Mouse (Mus musculus) heart, postnatal 10 days (tissue): ENCODE measurements around the gene Mocs1. TPM values are rescaled to one million over a fixed set of nuclear protein-coding genes. Genes with fewer than 3 reads are reported as not detected.

Source experiments
- DNase-seq, 2 experiments: peaks; one replicate each; pipeline ENCODE4 v3.0.0; 2021
- intact Hi-C: fragments of 180-260 bp; cut with DNase I; formaldehyde crosslinking; loops from one replicate; pipeline ENCODE4 v1.15.1; 2025
- total RNA-seq, 2 experiments: library from RNA; stranded (reverse); gene quantifications; 2 replicates each; pipeline ENCODE4 v1.2.3; 2021

Gene Mocs1
- total RNA-seq: 10 to 100 TPM; 23.9 to 25.3 TPM

DNA sequence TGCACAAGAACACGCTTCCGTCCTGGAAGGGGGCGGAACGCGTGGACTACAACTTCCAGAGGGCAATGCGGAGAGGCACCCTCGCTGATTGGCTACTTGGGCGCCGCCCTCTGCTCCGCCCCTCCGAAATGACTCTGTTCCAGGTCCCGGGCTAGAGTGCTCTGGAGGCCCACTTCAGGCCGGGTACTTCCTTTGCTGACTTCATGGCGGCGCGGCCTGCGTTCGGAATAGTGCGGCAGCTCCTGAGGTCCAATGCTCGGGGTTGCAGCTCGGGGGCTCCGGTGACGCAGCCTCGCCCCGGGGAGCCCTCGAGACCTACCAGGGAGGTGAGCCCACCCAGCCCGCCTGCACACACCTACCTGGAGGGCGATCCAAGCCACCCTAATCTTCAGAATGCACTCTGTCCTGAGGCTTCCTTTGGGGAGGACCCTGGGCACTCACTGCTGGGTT, at the start of gene Mocs1:
Mocs1 (plus strand) TSS at position 124 of the 450 bp plus-strand sequence.
- peak; percentile 97 for DNase-seq
- intact Hi-C loops: no loop called here

DNA sequence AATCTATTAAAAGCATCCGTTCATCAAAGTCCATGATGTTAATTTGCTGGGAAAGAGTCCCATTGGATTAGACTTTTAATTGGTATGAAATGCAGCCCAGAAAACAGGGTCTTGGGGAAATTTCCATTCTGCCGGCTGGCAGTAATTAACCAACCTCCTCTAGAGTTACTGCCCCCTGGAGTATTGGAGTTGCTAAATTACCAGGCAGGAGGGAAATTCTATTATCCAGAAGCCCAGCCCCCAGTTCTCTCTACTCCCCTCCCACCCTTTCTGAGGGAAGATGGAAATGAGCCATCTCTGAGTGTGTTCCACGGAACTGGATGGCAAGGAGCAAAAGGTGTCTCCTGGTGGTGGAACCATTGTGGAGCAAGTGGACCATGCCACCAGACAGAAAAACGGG, 48.5 kb upstream of the Mocs1 start:
- intact Hi-C loops: no loop called here
- no peak for DNase-seq

DNA sequence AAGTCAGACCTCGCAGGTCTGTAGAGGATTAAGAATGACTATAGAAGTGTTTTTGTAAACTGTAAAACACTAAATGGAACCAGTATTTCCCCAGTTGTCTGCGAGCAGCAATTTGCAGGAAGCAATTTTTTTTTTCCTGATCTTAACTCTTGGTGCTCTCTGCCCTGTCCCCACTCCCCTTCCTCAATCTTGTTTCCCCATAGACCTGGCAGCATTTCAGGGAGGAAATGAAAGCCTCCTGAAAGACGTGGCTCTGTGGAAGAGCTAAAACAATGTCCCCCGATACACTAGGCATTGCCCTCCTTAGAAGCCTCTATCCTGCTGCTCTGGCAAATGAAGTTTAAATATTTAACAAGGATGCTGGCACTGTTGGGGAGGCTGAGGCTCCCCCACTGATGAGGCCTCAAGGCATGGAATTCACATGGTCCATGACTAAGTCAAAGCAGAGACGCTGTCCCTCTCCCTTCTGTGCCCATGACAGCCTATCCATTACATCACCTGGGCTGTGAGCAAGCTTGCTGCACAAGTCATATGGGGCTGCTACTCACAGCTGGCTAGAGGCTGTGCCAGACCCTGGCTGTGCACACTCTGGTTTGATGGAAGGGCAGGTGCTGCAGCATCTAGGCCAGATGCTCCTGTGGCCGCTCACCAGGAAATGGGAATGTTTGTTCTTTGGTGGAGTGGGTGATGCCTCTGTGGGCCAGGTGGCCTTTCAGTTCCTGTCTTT, 43.8 kb upstream of the Mocs1 start:
- no peak for DNase-seq
- intact Hi-C loops: no loop called here

DNA sequence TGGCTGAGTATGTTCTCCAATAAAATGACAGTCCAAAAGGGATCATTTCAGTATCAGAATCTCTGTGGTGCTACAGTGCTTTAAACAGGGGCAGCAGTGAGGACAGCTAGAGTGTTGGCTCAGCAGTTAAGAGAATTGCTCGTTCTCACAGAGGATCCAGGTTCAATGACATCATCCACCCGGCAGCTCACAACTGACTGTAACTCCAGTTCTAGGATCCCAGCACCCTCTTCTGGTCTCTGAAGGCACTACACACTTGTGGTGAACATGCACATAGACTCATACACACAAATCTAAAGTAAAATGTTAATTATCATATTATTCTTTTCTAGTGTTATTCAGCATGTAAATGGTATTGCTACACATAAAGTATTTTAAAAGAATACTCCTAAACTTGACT, 40.4 kb upstream of the Mocs1 start:
- intact Hi-C loops: no loop called here
- no peak for DNase-seq

DNA sequence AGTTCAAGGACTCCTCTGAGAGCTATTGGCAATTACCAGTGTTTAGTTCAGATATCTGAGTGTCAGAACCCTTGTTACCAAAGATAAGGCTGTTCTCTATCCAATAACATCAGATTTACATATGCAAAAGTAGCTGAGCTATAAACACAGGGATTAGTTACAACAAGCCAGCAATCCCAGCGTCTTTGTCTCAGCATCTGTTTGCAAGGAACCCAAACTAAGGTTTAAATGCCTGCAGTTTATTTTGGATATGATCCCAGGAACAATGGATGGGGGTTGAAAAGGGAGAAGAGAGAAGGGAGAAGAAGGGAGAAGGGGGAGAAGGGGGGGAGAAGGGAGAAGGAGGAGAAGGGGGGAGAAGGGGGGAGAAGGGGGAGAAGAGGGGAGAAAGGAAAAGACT, 35.4 kb upstream of the Mocs1 start:
- intact Hi-C loops: loop anchor here (10.0 kb wide), 2 partner anchors 188 to 918 kb away; no protein-coding TSS in a partner anchor
- DNase-seq: no peak

DNA sequence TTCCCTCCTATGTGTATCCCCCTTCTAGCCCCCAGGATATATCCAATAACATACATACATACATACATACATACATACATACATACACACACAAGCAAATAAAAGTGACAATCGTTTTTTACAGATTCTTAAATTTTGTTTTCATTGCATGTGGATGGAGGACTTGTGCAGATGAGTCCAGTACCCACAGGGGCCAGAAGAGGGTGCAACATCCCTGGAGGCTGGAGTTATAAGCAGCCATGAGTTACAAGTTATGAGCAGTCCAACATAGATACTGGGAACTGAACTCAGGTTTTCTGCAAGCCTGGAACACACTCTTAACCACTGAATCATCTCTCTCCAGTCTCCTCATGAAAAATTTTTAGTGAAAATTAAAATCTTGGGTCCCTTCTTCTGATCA, 33.3 kb upstream of the Mocs1 start:
- DNase-seq: no peak
- intact Hi-C loops: loop anchor here (10.0 kb wide), 2 partner anchors 190 to 920 kb away; no protein-coding TSS in a partner anchor

DNA sequence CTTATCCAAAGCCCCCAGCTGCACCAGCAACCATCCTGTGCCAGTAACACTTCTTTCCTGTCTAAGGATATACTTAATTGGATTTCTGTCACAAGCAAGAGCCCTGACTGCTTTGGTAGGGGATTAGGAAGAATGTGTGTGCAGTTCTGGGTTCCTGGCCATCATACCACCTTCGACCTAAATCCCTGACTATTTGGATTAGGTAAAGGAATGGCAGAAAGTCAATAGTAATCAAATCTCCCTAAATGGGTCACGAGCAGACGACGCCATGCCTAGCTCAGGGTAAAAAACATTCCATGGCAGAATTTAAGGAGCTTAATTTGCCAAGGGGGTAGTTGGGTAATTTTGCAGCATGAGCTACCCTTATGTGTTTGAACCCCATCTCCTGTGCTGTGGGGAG, 28.6 kb upstream of the Mocs1 start:
- DNase-seq: no peak
- intact Hi-C loops: loop anchor here (1.0 to 10.0 kb wide), 5 partner anchors 133 to 925 kb away; no protein-coding TSS in a partner anchor

DNA sequence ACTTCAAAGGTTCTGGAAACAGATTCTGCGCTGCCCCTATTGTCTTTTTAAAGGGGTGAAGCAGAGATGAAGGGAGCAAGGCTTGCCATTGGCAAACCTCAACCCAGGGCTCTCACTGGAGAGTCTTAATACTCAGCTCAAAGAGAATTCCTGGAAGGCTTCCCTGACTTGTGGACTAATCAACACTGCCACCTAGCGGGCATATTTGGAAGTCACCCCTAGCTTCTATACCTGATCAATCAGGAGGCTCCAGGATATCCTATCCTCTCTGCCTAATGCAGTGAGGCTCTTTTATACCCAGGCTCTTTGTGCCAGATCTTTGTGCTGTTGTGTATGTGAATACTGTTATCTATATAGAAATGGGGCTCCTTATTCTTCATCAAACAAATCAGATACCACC, 28.0 kb upstream of the Mocs1 start:
- intact Hi-C loops: loop anchor here (1.0 to 5.0 kb wide), 3 partner anchors 134 to 497 kb away; no protein-coding TSS in a partner anchor
- peak; percentile 76 to 84 for DNase-seq

DNA sequence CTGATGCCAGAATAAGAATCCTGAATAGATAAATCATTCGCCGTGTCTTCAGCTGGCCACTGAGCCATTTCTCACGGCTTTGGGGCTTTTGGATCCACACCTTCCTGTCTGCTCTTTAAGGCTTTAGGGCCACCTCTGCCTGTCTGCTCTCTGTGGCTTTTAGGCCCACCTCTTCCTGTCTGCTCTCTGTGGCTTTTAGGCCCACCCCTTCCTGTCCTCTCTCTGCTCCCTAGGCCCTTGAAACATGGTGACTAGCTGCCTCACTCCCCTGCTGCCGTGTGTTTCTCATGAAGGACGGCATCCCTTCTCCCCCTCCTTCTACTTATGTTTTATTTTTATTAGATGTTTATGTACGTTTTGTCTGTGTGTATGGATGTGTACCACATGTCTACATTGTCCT, 25.0 kb upstream of the Mocs1 start:
- intact Hi-C loops: loop anchor here (5.0 kb wide), 1 partner anchor 494 kb away; no protein-coding TSS in a partner anchor
- DNase-seq: no peak

DNA sequence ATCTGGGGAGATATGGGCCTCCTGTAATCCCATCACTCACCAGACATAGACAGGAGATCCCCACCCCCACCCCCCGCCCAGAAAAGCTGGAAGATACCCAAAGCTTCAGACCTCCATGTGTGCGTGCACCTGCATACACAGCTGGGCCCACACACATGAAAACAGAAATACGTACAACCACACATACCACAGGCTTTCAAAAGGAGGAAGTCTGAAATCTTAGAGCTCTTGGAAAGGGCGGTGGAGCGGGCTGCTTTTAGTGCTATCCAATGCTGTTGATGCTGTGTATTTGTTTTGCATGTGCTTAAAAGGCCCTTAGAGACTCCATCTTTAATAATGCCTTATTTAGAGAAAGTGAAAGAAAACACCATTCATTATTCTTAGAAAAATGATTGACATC, 22.2 kb upstream of the Mocs1 start:
- intact Hi-C loops: loop anchor here (2.0 kb wide), 1 partner anchor 147 kb away; no protein-coding TSS in a partner anchor
- DNase-seq: no peak

DNA sequence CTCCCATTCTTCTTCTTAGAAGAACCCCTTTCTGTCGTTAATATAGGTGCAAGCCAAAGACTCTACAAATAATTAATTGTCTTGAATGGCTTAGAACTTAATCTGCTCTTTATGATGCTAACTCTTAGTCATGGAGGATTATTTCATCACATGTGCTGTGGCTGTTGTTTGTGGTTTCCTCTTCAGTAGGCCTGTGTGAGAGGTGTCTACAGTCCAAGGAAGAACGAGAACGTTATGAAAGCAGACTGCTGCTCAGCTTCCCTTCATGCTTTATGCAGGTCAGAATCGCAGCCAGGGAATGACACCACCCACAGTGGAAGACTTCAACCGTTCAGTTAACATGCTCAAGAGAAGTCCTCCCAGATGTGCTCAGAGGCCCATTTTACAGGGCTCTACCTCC, 15.2 kb upstream of the Mocs1 start:
- no peak for DNase-seq
- intact Hi-C loops: no loop called here

DNA sequence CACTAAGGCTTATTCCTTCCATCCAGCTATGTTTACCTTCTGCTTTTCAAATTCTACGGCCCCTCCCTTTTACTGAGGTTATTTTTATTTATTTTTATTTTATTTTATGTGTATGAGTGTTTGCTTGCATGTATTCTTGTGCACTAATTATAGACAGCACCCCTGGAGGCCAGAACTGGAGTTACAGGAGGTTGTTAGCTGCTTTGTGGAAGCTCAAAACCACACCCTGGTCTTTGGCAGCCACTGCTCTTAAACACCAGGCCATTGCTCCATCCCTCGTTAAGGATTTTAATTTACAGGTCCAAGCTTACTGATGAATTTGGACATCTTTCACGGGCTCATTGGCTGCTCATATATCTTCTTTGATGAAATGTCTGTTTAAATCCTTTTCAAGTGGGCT, 14.6 kb upstream of the Mocs1 start:
- no peak for DNase-seq
- intact Hi-C loops: no loop called here

DNA sequence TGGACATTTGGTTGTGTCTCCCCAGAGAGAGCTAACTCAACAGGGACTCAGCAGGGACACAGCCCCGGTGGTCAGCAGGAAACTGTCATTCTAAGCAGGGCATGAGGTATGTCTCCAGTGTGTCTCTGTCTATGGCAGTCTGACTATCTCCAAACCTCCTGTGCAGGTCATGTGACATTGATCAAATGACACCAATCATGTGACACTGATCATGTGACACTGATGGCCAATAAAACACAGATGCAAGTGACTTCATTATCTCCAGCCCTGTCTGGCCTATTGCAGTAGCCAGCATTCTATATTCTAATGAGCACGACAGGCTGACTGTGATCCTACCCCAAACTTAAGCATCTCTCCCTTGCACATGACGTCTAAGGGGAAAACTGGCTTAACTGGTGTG, 11.9 kb upstream of the Mocs1 start:
- intact Hi-C loops: no loop called here
- no peak for DNase-seq

DNA sequence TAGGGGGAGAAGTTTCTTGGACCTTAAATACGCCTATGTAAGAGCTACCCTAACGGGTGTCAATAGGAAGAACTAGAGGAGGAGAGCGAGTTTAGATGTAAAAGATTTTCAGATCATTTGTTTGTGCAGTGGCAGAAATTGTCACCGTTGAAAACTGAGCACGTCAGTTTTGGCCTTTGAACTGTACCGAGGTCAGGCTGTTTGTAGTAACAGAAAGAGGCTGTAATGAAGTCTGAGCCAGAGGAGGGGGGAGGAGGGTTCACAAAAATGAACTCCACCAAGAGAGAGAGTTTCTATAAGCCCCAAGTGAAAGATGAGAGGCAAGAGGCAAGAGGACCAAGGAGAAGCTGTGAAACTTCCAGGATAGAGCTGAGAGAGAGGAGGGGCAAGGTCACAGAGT, 8.3 kb upstream of the Mocs1 start:
- intact Hi-C loops: no loop called here
- DNase-seq: no peak

DNA sequence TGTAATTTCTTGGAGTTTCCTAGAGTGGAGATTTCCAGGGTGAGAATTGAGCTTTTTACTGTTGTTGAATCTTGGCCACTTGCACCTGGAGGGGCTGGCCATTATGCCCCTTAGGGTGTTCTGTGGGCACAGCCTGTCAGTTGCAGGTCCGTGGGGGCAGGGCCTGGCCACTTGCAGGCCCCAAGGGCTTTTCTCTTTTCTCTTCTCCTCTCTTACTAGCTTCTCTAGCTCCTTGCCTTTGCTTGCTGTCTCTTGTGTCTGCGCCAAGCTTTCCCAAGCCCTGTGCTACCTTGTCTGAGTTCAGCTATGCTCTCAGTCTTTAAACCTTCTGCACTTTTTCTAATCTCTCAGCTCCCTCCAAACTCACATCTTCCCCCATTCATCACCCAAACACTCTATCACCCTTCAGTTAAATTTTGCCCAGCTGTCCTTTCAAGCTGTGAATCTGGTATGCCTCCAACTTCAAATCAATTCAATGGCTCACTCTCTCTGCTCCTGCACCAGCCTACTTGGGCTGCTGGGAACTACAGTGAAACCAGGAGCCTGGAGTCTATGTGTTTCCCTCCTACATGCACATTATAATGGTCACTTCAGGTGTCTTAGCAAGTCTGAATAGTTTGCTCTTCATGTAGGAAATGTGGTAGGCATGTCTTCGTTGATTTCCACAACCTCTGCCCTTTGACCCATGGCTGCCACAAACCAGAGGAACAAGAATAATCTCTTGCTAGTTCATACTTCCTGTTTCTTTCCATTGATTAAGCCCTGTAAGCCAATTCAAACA, 5.7 kb upstream of the Mocs1 start:
- DNase-seq: no peak
- intact Hi-C loops: no loop called here

DNA sequence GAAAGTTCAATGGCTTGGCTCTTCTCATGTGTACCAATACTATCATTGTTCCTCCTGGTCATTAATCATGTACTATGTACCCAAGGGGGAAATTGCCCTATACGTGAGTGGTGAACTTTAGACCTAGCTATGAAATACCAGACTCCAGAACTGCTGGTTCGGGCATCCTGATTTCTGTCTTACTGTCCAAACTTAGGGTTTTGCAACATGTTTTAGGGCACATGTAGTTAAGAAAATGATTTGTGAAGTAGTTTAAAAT, 5.2 kb upstream of the Mocs1 start:
- intact Hi-C loops: no loop called here
- no peak for DNase-seq

DNA sequence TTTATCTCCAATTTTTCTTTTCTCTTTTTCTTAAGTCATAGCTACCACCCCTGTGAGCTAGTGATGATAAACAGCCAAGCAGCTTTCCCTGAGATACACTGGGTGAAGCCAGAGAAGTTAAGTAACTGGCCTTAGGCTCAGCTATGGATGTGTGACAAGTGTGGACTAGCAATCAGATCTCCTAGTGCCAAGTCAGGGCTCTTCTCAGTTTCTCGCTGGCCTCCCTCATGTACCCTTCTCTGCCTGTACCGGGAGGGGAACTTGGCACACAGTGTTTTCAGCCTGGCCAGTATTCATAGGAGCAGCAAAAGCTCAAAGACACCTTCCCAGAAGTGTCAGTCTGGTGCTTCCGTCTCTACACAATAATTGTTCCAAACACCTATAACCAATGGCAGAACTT, 4.3 kb upstream of the Mocs1 start:
- no peak for DNase-seq
- intact Hi-C loops: no loop called here

DNA sequence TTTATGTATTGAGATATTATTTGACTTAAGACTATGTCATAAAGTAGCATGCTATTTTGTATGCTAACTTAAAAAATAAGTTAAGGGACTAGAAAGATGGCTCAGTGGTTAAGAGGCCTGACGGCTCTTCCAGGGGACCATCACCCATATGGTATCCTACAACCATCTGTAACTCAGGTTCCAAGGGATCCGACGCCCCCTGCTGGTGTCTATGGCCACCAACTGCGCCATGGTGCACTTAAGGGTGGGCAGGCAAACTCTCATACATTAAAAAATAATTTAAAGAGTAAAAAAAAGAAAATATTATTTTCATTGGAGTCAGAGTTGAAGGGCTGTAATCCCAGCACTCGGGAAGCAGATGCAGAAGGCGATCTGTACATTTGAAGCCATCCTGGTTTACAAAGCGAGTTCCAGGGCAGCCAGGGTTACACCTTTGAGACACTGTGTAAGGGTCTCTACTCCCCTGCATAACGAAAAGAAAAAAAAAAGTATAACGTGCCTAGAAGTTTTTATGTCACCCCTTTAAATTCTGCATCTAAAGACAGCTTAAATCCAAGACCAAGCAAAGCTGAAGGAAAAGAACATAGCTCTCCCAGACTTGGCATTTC, 427 bp upstream of the Mocs1 start:
- intact Hi-C loops: no loop called here
- no peak for DNase-seq

DNA sequence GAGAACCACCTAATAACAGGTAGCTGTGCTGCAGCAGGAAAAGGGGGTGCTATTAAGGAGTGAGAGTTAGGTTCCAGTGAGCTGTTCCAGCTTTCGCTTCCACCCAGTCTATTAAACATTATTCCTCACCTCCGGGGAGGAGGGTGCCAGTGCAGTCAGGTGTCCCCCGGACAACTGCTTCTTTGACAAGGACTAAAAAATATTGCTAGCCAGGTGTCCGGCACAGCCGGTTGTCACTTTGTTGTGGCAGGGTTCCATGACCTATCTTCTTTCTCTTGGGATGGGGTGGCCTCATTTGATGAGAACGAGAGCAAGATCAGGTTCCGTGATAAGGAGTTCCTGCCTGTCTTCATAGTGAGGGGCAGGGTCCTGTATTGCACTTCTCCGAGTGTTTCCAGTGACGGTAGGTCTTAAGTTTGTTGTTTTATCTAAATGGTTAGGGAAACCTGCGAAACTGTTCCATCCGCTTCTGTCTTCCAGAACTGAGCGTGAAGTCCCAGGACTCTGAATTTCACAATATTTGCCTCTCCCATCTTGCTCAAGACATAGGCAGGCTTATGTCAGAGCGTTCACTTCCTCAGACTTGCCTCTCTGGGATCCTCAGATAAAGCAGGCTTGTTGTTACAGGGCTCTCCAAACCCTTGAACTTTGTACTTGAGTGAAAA, 721 bp downstream of the Mocs1 start:
- peak; percentile 27 to 31 for DNase-seq
- intact Hi-C loops: no loop called here

DNA sequence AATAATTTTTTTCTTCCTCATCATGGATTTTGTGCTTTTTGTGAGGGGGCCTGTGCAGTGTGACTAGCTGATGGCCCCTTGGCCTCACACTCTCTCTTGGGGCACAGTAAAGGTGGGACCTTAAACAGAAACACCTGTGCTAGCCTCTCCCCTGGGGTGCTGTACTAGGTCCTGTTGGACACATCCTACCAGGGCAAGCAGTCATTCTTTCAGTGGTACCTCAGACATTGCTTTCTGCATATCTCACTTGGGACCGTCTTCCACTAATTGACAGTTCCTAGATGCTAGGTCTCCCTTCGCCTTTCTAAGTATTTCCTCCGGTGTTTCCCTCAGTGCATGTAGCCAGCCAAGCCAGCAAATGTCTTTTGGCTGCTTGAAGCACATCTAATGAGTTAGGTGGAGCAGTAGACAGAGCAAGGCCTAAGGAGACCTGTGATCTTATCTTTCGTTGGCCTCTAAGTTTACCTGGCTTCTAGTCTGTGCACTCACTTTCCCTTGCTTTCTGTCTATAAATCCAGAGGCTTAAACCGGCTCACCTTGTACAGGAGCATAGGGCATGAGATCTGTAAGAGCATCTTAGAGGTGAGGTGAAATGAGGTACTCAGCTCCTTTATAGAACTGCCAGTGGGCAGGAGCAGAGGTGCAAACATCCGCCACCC, 1.4 kb downstream of the Mocs1 start:
- no peak for DNase-seq
- intact Hi-C loops: no loop called here

DNA sequence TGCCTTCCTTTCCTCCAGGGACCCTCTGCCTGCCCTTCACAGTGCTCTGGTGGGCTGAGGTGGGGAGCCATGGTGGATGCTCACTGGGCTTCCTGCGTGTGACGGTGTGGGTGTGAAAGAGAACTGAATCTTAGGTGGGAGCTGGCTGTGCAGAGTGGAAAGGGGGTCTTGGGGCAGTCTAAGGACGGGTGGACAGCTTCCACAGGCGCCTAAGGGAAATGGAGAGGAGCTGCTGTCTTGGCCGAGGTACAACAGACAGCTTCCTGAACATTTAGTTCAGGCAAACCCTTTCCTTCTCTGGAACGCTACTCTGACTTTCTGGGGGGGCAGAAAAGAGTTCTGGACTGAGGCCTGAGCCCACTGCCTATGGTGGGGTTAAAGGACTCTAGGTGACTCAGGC, 2.0 kb downstream of the Mocs1 start:
- intact Hi-C loops: no loop called here
- no peak for DNase-seq
